Mouse (Mus musculus) heart, adult 2 months (tissue): Measurements from ENCODE around the gene Suz12. TPM values are rescaled to one million over a fixed set of nuclear protein-coding genes. Genes with fewer than 3 reads are reported as not detected.

Source experiments
- DNase-seq, 2 experiments: peaks; one replicate each; pipeline ENCODE4 v3.0.0; 2021
- H3K27ac ChIP-seq: fragments of 200-600 bp; 2 replicates; pipeline ENCODE4 v1.8.1; 2022
- H3K27me3 ChIP-seq: fragments of 200-500 bp; 2 replicates; pipeline ENCODE4 v1.6.1; 2012; ENCODE audit warnings: mild to moderate bottlenecking, low read length, inconsistent platforms, mixed read lengths; ENCODE audit not compliant: control insufficient read depth, insufficient read depth
- H3K36me3 ChIP-seq: fragments of 200-500 bp; 2 replicates; pipeline ENCODE4 v1.6.1; 2012; ENCODE audit warnings: low read length, inconsistent platforms; ENCODE audit not compliant: control insufficient read depth, insufficient read depth
- H3K4me1 ChIP-seq: fragments of 200-500 bp; 2 replicates; pipeline ENCODE4 v1.6.1; 2011; ENCODE audit warnings: low read length; ENCODE audit not compliant: control insufficient read depth, insufficient read depth
- H3K4me3 ChIP-seq: fragments of 200-600 bp; 2 replicates; pipeline ENCODE4 v1.8.1; 2022
- H3K79me2 ChIP-seq: fragments of 200-500 bp; replicated peaks from 2 replicates; pipeline ENCODE4 v1.6.1; 2012; ENCODE audit warnings: mild to moderate bottlenecking, inconsistent platforms, low read length, moderate library complexity, mixed read lengths; ENCODE audit not compliant: control insufficient read depth, insufficient read depth
- H3K9ac ChIP-seq: fragments of 200-500 bp; 2 replicates; pipeline ENCODE4 v1.6.1; 2012; ENCODE audit warnings: low read depth, mild to moderate bottlenecking, control low read depth, inconsistent platforms, low read length, mixed read lengths
- CTCF ChIP-seq: fragments of 200-600 bp; IDR thresholded peaks from 2 replicates; pipeline ENCODE4 v1.8.1; 2022; ENCODE audit warnings: antibody characterized with exemption, mild to moderate bottlenecking, moderate library complexity
- EP300 ChIP-seq: fragments of 200-500 bp; IDR thresholded peaks from 2 replicates; pipeline ENCODE4 v1.6.1; 2011; ENCODE audit warnings: low read depth, low read length, control low read depth; ENCODE audit not compliant: insufficient read depth
- POLR2A ChIP-seq: fragments of 200-500 bp; IDR thresholded peaks from 2 replicates; pipeline ENCODE4 v1.6.1; 2011; ENCODE audit warnings: mild to moderate bottlenecking, low read depth, low read length, control low read depth; ENCODE audit not compliant: insufficient read depth
- WGBS: fragments of 180-500 bp; shearing (Covaris S2); methylation state at CpG from one replicate; pipeline ENCODE4 v1.1.7; 2018; 5-methylcytosine and 5-hydroxymethylcytosine counted together
- intact Hi-C: fragments of 180-260 bp; cut with DNase I; formaldehyde crosslinking; loops from one replicate; pipeline ENCODE4 v1.15.1; 2025
- polyA plus RNA-seq: library from polyadenylated mRNA; depleted of rRNA; stranded (reverse); fragments of >200 nt; gene quantifications from 2 replicates; pipeline ENCODE4 v1.2.3, GENCODE M21; 2012; rRNA removed
- total RNA-seq, 2 experiments: library from RNA; stranded (reverse); gene quantifications; 2 replicates each; pipeline ENCODE4 v1.2.3; 2021

The Suz12 gene
- total and polyA plus RNA-seq, 3 experiments, result 3.7 to 26.7 (median 23.9) TPM

DNA sequence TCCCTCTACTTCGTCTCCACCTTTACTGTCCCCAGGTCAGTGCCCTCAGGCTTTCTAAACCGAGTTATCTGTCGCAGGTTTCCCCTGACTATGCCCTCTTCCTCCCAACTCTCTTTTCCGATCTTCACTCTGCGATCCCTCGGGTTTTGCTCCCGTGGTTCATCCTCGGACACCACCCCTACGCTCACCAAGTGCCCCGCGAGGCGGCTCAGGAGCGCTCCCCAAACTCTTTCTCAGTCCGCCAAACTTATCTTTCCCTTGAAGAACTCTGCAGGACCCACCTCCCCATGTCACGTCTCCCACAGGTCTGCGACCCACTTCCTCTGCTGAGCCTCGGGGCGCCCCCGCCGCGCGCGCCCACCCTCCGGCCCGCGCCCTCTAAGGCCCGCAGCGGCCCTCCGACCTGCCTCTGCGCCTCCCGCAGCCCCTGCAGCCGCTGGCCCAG lies 87.5 kb downstream of the Suz12 start:
- no peak for DNase-seq
- peaks cover 6% of the 10 kb centered on the region for H3K4me1 ChIP-seq
- intact Hi-C loops, result no loop called here
- H3K79me2 ChIP-seq, result peaks cover 3% of the 10 kb centered on the region; the same call in 1 of the 2 replicates
- no peaks in the 10 kb centered on the region for H3K27me3 ChIP-seq
- H3K9ac ChIP-seq, result peak overlapping the region; percentile 99
- WGBS, result under 1% methylated on average over 32 of the region's 32 CpGs
- H3K36me3 ChIP-seq, result peaks cover 7% of the 10 kb centered on the region
- peak overlapping the region; percentile 96 for H3K27ac ChIP-seq
- H3K4me3 ChIP-seq, result peak overlapping the region; percentile 59
- TF ChIP-seq POLR2A (no peak), EP300 (no peak)

DNA sequence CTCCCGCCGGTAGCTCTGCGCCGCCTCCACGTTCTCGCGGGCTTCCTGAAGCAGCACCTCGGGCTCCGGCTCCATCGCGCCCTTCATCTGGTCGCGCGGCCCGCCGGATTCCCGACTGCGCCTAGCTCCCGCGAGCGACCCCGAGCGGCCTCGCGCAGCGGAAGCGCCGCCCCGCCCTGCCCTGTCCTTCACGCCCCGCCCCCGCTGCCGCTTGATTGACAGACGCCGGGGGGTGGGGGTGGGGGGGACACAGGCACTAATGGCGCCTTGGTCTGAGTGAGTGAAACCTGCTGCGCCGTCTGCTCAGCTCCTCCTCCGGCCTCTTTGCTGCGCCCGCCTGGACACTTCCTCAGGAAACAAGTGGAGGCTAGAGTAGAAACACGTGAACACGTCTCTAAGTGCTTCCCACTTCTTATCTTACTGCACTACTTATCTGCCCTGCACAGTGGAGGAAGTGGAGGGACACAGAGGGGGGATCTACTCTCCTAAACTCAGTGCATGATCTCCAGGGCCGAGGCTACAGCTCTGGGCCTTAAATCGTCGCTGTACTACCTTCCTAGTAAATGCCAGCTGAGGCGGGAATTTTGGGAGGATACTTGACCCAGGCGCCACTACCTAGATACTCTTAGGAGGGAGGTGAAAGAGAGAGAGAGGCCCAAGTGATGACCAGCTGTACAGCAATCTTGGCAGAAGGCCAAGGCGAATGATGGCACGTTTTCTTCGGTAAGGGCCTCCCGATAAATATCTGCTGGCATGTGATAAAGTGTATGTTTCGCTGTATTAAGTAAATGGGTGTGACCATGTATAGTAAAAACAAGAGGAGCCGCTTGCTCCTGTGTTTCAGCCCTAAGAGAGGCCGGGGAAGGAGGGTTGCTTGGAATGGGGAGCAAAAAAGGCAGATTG lies 88.2 kb downstream of the Suz12 start, which contains the start of gene Crlf3:
Gene Crlf3, minus strand, starts transcription at position 166 of the 903 bp plus-strand sequence.
- peaks cover 3% of the 10 kb centered on the region; the same call in 1 of the 2 replicates for H3K79me2 ChIP-seq
- TF ChIP-seq CTCF (peak; percentile 54), POLR2A (peak; percentile 82), EP300 (0 out of 2 replicates have a peak, but pooled peaks have one; percentile 8)
- peaks cover 6% of the 10 kb centered on the region for H3K4me1 ChIP-seq
- 3% methylated on average over 54 of the region's 55 CpGs for WGBS
- peak within 1 kb of the TSS; percentile 96 for H3K27ac ChIP-seq
- peak; percentile 95 to 97 for DNase-seq
- intact Hi-C loops, result no loop called here
- peak within 1 kb of the TSS; percentile 59 for H3K4me3 ChIP-seq
- H3K9ac ChIP-seq, result peak within 1 kb of the TSS; percentile 99
- no peaks in the 10 kb centered on the region for H3K27me3 ChIP-seq
- peaks cover 7% of the 10 kb centered on the region for H3K36me3 ChIP-seq

DNA sequence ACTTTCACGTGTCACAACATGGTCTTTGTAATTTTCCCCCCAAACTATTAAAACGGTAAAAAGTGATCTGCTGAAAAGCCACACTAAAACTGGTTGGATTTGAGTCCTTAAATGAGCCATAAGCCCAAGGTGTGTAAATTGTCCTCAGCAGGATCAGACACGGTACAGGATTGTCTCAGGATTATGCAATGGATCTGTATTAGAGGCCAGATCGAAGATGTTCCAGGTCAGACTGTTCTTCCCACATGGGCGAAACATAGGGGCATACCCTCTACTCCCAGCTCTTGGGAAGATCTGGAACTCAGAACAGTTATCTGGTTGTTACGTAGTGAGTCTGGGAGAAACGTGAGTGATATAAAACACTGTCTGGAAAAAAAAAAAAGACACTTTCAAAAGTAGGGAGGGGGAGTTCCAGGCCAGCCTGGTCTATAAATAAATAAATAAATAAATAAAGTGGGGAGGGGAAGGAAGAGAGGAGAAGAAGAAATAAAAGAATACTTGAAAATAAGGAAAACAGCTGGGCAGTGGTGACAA lies 88.9 kb downstream of the Suz12 start:
- H3K4me1 ChIP-seq, result peaks cover 6% of the 10 kb centered on the region
- no peaks in the 10 kb centered on the region for H3K27me3 ChIP-seq
- no peak for DNase-seq
- peaks cover 3% of the 10 kb centered on the region; the same call in 1 of the 2 replicates for H3K79me2 ChIP-seq
- WGBS, result 72% methylated on average over 7 of the region's 7 CpGs
- H3K27ac ChIP-seq, result peak overlapping the region; percentile 96
- no peak overlapping the region for H3K4me3 ChIP-seq
- TF ChIP-seq POLR2A, result no peak
- TF ChIP-seq CTCF, result no peak
- TF ChIP-seq EP300, result no peak
- intact Hi-C loops, result no loop called here
- H3K9ac ChIP-seq, result no peak overlapping the region
- peaks cover 7% of the 10 kb centered on the region for H3K36me3 ChIP-seq

Other genes with a start within 250 kb of the Suz12 start
- 10 to 100 TPM; 25.5 to 26.6 TPM for gene Utp6, start 30.7 kb upstream of the Suz12 start, total RNA-seq
- 5.9 and 11.7 TPM in 2 replicates for gene Utp6, start 30.7 kb upstream of the Suz12 start, polyA plus RNA-seq
- 10 to 100 TPM; 10.8 to 10.9 TPM for gene Crlf3, start 87.9 kb downstream of the Suz12 start, total RNA-seq
- gene Crlf3, start 87.9 kb downstream of the Suz12 start, polyA plus RNA-seq, result 8.0 and 11.7 TPM in 2 replicates
- under 1 TPM; 0.70 to 0.84 TPM for gene Atad5, start 96.3 kb downstream of the Suz12 start, total RNA-seq
- 0.27 and 0.44 TPM in 2 replicates for gene Atad5, start 96.3 kb downstream of the Suz12 start, polyA plus RNA-seq
- gene Tefm, start 149.1 kb downstream of the Suz12 start, total RNA-seq, result 10 to 100 TPM; 24.4 to 28.7 TPM
- gene Tefm, start 149.1 kb downstream of the Suz12 start, polyA plus RNA-seq, result 14.7 and 21.3 TPM in 2 replicates
- gene Adap2, start 161.0 kb downstream of the Suz12 start, total RNA-seq, result 10 to 100 TPM; 10.5 to 11.0 TPM
- gene Adap2, start 161.0 kb downstream of the Suz12 start, polyA plus RNA-seq, result 5.5 and 8.1 TPM in 2 replicates
- gene Rnf135, start 190.7 kb downstream of the Suz12 start, total RNA-seq, result 1 to 10 TPM; 4.4 to 4.6 TPM
- gene Rnf135, start 190.7 kb downstream of the Suz12 start, polyA plus RNA-seq, result 5.4 and 6.3 TPM in 2 replicates
- gene Rhot1, start 215.9 kb downstream of the Suz12 start, total RNA-seq, result 10 to 100 TPM; 57.2 to 60.7 TPM
- gene Rhot1, start 215.9 kb downstream of the Suz12 start, polyA plus RNA-seq, result 38.7 and 69.5 TPM in 2 replicates